Mouse (Mus musculus): Measurements from ENCODE around the gene Mcam. TPM values are rescaled to one million over a fixed set of nuclear protein-coding genes. Genes with fewer than 3 reads are reported as not detected.
"Not testable (repeated sequence)": the region's sequence is repeated elsewhere in the genome, so short reads cannot be mapped to it uniquely, and the experiment has no call there.

Gene Mcam
- total RNA-seq, 2 experiments from 2014 or later: 1.6 to 3.2 TPM

GRCm38 (mm10) chr9:44108269-44109055 lies 25.8 kb upstream of the Mcam start:
- ATAC-seq (ENCODE audit: poor library complexity, severe bottlenecking): no peak

DNA sequence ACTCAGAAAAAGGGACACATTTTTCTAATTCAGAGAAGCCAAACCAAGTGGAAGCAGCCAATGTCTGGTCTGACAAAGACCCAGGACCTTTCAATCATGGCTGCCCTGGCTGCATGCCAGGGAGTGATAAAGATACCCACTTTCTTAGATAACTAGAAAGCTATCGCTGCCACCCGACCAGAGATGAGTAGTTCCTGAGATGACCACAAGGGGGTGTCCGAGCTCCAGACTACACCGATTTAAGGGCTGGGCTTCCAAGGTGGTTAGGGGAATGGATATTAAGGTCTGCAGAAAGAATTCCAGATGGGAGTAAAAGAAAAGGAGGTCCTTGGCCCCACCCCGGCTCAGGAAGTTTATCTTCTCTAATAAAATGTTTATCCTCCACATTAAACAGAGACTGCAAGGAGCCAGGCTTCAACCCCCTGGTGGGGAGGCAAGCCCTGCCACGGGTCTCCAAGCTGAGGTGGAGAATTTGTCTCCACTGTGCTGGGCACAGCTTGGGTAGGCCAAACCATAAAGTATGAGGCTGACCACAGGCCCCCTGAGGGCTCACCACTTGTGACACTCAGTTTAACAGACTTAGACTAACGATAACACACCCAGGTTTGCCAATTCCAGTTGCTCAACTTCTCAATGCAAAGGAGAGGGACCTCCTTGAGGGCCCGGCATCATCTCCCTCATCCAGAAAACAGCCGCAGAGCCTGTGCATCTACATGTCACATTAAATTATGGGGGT lies 24.7 kb upstream of the Mcam start:
- ATAC-seq (ENCODE audit: poor library complexity, severe bottlenecking): no peak

DNA sequence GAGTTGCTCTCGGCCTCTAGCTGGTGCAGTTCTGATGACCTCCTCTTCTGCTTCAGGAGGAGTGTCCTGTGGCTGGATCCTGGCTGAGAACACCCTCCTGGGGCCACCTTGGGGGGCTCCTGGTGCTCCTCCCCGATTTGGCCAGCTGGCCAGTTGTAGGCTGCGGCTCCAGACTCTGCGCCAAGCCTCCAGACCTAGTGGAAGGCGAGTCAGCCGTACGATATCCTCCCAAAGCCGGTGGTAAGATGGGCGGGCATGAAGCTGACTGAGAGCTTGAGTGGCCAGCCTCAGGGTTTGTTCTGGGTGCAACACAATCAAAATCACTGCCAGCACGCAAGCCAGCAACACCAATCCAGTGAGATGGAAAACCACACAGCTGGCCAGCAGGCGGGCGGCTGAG lies 22.4 kb upstream of the Mcam start:
- not testable (repeated sequence) for ATAC-seq (ENCODE audit: poor library complexity, severe bottlenecking)

DNA sequence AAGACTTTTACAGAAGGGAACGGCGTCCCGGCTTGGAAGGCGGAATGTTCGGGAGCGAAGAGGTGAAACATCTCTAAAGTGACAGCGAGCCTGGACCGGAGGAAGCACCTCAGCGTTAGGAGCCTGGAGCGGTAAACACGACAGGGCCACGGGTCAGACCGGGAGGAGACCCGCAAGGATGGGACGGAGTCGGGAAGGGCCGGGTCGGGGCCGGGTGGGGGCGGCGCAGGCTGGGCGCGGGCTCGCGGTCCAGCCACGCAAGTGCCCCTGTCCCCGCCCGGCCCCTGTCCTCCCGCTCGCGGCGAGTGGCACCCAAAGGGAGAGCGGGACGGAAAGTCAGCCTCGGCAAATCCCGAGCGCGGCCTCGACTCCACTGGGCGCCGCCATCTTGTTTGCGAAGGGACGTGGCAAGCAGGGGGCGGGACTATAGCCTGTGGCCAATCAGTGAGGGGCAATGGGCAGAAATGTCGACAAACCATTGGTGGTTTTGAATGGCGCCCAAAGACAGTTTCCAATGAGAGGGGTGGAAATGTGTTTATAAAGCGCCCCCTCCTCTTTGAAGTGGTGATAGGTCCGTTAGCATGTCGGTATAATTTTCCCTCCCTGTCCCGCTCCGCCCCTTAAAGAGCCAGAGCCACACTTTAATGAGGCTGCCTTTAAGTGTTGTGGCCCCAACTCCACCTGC lies 21.0 kb upstream of the Mcam start, which contains the start of the genes Gm49380 and Rnf26:
Gm49380 (minus strand) TSS at position 396 of the 685 bp plus-strand sequence.
Rnf26 (minus strand) TSS at position 413 of the 685 bp plus-strand sequence.
- ATAC-seq (ENCODE audit: poor library complexity, severe bottlenecking): peak; percentile 98

DNA sequence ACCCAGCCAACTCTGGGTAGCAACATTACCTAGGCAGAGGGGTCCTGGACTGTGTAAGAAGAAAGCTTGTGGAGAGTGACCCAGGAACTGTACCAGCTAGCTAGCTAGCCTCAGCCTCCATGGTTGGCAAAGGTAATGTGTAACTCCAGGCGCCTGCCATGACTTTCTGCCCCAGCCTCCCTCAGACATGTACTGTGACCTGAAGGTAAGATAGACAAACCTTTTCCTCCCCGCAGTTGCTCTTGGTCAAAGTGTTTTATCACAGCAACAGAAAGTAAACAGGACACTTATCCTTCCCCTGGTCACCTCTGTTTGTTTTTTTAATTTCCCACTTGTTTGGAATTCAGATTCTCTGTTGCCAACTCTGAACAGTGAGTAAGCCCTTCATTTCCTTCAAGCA lies 19.8 kb upstream of the Mcam start:
- no peak for ATAC-seq (ENCODE audit: poor library complexity, severe bottlenecking)

- ATAC-seq (ENCODE audit: poor library complexity, severe bottlenecking): no peak
Measured at GRCm38 (mm10) chr9:44115599-44115998, 18.7 kb upstream of the Mcam start.

DNA sequence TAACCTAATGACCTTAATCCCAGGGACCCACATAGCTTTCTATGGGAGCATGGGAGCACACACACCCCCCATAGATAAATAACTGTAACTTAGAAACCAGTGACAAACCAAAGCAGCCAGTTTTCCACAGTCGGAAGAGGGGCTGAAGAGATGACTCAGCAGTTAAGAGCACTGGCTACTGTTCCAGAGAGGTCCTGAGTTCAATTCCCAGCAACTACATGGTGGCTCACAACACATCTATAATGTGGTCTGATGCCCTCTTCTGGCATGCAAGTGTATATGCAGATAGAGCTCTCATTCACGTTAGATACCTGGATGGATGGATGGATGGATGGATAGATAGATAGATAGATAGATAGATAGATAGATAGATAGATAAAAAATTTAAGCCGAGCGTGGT lies 18.1 kb upstream of the Mcam start:
- no peak for ATAC-seq (ENCODE audit: poor library complexity, severe bottlenecking)

- peak; percentile 43; the same call in 1 of the 2 replicates for ATAC-seq (ENCODE audit: poor library complexity, severe bottlenecking)
Measured at GRCm38 (mm10) chr9:44119011-44119410, 15.3 kb upstream of the Mcam start.

DNA sequence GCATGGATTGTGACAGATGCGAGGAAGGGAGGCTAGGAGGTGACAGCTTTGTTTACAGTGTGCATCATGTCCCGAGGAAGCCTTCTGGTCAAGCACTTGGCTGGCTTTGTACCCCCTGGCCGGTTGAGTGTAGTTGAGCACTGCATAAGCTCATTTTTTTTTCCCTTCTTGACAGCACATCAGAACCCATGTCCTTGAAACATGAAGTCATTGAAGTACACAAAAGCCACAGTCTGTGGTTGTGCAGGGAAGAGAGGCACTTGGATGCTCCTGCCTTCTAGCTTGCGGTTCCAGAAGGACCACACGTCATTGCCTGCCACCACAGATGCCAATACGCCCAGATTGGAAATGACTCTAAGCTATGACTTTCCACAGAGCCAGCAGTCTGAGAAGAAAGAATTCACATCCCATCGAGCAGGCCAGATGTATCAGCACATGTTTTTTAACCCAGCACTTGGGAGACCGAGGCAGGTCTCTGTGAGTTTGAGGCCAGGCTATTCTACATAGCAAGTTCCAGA lies 14.3 kb upstream of the Mcam start:
- ATAC-seq (ENCODE audit: poor library complexity, severe bottlenecking): no peak

GRCm38 (mm10) chr9:44124317-44124716 lies 10.0 kb upstream of the Mcam start:
- ATAC-seq (ENCODE audit: poor library complexity, severe bottlenecking): peak; percentile 36; the same call in 1 of the 2 replicates

- ATAC-seq (ENCODE audit: poor library complexity, severe bottlenecking): no peak
Measured at GRCm38 (mm10) chr9:44125026-44125425, 9.2 kb upstream of the Mcam start.

- peak; percentile 70 for ATAC-seq (ENCODE audit: poor library complexity, severe bottlenecking)
Measured at GRCm38 (mm10) chr9:44125546-44126428, 8.5 kb upstream of the Mcam start.

DNA sequence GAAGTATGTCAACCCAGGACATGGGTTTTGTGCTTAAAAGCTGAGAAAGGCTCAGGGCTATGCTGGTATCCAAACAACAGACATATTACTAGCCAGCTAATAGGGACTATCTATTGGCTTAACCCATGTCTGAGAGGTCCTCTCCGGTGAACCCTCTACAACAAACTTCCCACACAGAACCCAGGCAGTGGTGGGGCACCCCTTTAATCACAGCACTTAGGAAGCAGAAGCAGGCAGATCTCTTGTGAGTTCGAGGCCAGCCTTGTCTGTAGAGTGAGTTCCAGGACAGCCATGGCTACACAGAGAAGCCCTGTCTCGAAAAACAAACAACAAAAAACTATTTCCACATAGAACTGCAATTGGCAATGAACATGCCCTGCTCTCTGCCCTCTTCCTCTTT lies 7.5 kb upstream of the Mcam start:
- ATAC-seq (ENCODE audit: poor library complexity, severe bottlenecking): no peak; the same call in 1 of the 2 replicates

- no peak for ATAC-seq (ENCODE audit: poor library complexity, severe bottlenecking)
Measured at GRCm38 (mm10) chr9:44127351-44127801, 6.9 kb upstream of the Mcam start.

GRCm38 (mm10) chr9:44129633-44130032 lies 4.6 kb upstream of the Mcam start:
- ATAC-seq (ENCODE audit: poor library complexity, severe bottlenecking): no peak

GRCm38 (mm10) chr9:44130034-44130433 lies 4.2 kb upstream of the Mcam start:
- peak; percentile 49 for ATAC-seq (ENCODE audit: poor library complexity, severe bottlenecking)

- ATAC-seq (ENCODE audit: poor library complexity, severe bottlenecking): no peak
Measured at GRCm38 (mm10) chr9:44130581-44131275, 3.5 kb upstream of the Mcam start.

GRCm38 (mm10) chr9:44131276-44131590 lies 3.0 kb upstream of the Mcam start:
- no peak for ATAC-seq (ENCODE audit: poor library complexity, severe bottlenecking)

DNA sequence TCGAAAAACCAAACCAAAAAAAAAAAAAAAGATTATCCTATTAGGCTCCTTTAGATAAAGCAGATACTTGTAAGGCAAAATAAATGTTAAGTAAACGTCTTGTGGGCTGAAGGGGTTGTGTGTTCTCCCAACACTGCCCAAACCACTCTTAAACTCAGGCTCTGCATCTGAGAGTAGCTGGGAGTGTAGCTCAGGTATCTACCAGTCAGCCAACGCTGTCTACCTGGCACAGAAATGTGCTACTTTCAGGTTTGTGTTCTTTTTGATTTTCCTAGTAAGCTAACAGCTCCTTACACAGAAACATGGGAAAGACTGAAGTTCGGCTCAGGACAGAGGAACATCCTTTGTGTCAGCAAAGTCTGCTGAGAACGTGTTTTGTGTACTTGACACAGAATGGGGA lies 2.1 kb upstream of the Mcam start:
- ATAC-seq (ENCODE audit: poor library complexity, severe bottlenecking): no peak

DNA sequence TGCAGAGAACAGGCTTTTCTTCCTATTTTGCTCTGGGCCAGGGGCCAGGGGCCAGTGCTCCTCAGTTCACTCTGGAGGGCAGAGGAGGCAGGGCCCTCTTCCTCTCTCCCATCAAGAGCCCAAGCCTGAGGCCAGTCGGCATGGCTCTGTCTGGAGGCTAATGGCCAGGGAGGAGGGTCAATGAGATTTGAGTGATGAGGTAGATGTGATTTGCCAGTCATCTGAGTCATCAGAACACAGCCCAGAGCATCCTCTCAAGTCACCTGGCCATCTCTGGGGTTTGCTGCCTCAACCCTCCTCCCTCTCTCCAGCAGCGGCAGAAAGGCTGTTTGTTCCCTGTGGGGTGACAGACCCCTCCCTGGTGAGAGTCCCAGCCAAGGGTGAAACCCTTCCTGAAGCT lies 982 bp upstream of the Mcam start:
- ATAC-seq (ENCODE audit: poor library complexity, severe bottlenecking): no peak

Measured in megakaryocyte, adult 5-6 weeks (primary cell).